Mouse (Mus musculus) mouse trophoblast stem cell (cell line): ENCODE data around the gene Cacng6.

Experiments used
- in situ Hi-C, 2 experiments: fragments of 300-500 bp; cut with MseI, MboI; formaldehyde crosslinking; loops; 2 replicates in 1 of 2; 3 replicates in 1 of 2; pipeline ENCODE4 v1.15.1; 2025

Cacng6 gene

GRCm38 (mm10) chr7:3420466-3420865 is 3.5 kb upstream of the Cacng6 start:
- in situ Hi-C loops, result no loop called here

GRCm38 (mm10) chr7:3421297-3421696 is 2.7 kb upstream of the Cacng6 start:
- in situ Hi-C loops, result no loop called here

GRCm38 (mm10) chr7:3422051-3422450 is 1.9 kb upstream of the Cacng6 start:
- in situ Hi-C loops, result no loop called here

DNA sequence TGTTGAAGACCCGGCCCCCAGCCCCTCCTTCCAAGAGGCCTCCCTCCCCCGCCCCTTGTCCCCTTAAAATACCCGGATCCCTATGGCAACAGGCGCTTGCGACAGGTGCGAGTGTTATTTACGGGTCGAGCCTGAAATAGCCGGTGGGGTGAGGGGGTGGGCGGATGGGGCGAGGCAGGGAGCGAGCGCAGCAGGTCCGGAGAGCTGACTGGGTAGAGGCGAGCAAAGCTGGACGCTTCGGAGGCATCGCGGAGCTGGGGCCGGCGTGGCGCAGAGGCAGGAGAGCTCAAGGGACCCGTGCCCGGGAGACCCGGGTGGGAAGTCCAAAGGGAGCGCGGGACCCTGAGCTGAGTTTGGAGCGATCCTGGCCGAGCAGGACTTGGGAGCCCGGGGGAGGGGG is 565 bp upstream of the Cacng6 start:
- in situ Hi-C loops, result no loop called here

- in situ Hi-C loops, result no loop called here
Observed at GRCm38 (mm10) chr7:3425141-3425540, 1.1 kb downstream of the Cacng6 start.

GRCm38 (mm10) chr7:3430161-3430560 is 6.2 kb downstream of the Cacng6 start:
- in situ Hi-C loops, result no loop called here

DNA sequence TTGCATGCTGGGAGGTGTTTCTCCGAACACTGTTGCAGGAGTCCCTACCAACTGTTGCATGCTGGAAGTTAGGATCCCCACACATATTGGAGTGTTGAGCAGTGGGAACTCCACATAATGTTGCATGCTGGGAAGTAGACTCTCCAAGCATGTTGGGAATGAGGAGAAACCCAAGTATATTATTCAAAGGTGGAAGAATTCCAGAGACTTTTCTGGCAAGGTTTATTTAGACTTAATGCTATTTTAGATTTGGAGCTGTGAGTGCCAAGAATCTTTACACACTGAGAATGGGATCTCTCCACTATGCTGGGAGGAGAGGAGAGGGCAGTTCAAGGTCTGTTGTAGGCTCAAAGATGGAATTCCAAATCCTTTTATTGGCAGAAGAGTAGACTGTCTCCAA is 8.1 kb downstream of the Cacng6 start:
- in situ Hi-C loops, result no loop called here

GRCm38 (mm10) chr7:3437941-3438340 is 13.9 kb downstream of the Cacng6 start:
- in situ Hi-C loops, result no loop called here

GRCm38 (mm10) chr7:3439984-3440383 is 16.0 kb downstream of the Cacng6 start:
- in situ Hi-C loops, result no loop called here

DNA sequence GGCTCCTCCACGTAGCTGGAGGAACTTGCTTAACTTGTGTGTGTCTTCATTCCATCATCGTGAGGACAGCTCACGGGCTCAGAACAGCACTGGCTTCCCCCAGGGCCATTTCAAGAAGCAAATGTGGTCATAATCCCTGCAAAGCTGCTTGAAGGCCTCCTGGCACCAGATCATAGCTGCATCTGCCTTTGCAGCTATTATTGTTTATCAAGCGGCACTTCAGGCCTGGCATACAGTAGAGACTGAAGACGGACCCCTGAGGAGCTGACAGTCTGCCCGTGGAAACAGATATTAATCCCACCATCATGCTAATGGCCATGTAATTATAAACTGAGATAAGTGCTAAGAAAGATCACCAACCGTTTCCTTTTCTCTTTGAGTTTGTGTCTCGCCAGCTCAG is 16.5 kb downstream of the Cacng6 start:
- in situ Hi-C loops, result no loop called here

- in situ Hi-C loops, result no loop called here
Observed at GRCm38 (mm10) chr7:3442476-3443062, 18.6 kb downstream of the Cacng6 start.

GRCm38 (mm10) chr7:3444678-3445077 is 20.7 kb downstream of the Cacng6 start:
- in situ Hi-C loops, result no loop called here

DNA sequence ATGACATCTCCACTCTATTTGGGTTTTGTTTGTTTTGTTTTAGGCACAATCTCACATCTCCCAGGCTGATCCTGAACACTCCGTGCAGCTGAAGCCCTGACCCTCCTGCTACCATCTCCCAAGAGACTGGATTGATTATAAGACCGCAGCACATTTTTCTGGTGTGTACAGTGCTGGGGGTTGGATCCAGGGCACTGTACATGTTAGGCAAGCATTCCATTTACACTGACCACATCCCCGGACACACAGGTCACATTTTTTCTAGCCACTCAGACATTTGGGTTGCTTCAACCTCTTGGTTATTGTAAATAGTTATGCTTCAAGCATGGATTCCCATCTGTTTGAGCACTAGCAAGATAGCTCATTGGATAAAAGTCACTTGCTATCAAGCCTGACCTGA is 22.6 kb downstream of the Cacng6 start:
- in situ Hi-C loops, result no loop called here

GRCm38 (mm10) chr7:3447026-3447425 is 23.0 kb downstream of the Cacng6 start:
- in situ Hi-C loops, result no loop called here

- in situ Hi-C loops, result no loop called here
Observed at GRCm38 (mm10) chr7:3448737-3449454, 24.9 kb downstream of the Cacng6 start.

- in situ Hi-C loops, result no loop called here
Observed at GRCm38 (mm10) chr7:3450671-3451070, 26.7 kb downstream of the Cacng6 start.

GRCm38 (mm10) chr7:3451161-3451560 is 27.2 kb downstream of the Cacng6 start:
- in situ Hi-C loops, result no loop called here

DNA sequence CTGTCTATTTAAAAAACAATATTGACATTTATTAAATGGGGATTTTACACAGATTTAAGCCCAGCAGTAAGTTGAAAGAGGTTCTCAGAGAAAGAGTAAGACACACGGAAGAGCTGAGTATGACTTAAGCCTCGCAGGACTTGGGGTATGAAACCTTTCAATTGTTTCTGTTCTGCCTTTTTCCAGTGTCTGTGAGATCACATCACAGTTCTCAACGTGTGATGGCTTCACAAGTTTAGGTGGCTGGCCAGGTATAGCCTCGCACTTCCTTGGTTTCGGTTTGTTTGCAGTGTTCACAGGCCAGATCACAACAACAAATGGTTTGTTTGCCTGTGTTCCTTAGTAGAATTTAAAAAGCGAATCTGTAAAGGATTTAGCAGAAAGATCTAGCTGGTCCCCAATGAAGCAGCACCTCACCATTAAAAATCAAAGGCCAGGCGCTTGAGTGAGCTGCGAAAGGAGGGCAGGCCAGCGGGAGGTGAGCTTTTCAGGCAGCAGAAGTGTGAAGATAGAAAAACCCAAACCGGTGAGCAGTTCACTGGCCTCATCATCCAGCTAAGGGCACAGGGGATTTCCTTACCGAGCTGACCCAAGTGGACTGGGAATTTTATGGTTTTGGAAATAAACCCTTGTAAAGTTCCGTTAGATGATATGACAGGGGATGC is 29.0 kb downstream of the Cacng6 start:
- in situ Hi-C loops, result no loop called here

DNA sequence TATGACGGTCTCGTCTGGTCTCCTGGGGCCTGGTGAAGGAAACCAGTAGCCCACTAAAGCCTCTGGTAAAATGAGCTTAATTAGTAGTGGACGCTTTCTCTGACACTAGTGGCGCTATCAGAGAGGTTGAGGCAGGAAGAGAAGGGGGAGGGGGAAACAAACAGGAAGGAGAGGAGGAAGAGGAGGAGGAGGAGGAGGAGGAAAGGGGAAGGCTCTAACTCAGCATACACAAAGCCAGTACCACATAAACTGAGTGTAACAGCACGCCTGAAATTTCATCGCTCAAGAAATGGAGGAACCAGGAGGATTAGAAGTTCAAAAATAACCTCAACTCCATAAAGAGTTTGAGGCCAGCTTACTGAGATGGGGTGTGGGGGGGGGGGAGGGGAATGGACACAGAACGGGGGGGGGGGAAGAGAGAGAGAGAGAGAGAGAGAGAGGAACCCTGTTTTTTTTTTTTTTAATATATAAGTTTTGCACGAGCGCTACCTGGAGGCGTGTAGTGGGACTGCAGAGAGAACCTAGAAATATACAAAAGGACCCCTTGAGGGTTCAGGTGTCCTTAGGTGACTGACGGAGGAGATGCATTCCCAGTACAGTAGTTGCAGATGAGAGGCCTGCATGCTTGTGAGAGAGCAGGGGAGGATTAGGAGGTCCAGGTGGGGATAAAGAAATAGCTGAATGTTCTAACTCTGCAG is 29.6 kb downstream of the Cacng6 start:
- in situ Hi-C loops, result no loop called here

- in situ Hi-C loops, result no loop called here
Observed at GRCm38 (mm10) chr7:3457111-3457840, 33.3 kb downstream of the Cacng6 start.

DNA sequence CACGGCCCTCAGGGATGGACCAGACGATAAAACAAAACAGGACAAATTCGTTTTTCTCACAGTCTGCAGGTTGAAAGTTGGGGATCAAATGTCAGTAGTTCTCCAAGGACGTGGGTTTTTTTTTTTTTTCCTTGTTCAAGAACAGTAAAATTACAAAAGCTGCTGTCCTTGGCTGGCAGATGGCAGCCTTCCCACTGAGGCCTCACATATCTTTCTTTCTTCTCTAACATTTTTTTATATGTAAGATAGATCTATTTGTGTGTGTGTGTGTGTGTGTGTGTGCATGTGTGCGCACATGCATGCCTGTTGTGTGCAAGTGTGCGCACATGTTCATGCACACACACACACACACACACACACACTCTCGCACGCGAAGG is 33.8 kb downstream of the Cacng6 start:
- in situ Hi-C loops, result no loop called here

GRCm38 (mm10) chr7:3460261-3460660 is 36.3 kb downstream of the Cacng6 start:
- in situ Hi-C loops, result no loop called here
